Mouse (Mus musculus): ENCODE results near the gene Usp34. TPM values are rescaled to one million over a fixed set of nuclear protein-coding genes. Genes with fewer than 3 reads are reported as not detected.

The Usp34 gene
- 19.7 and 21.8 TPM in 2 replicates for polyA plus RNA-seq (2014; fragmentation: Nextera tagmentation; extraction: Ambion mirVana)

DNA sequence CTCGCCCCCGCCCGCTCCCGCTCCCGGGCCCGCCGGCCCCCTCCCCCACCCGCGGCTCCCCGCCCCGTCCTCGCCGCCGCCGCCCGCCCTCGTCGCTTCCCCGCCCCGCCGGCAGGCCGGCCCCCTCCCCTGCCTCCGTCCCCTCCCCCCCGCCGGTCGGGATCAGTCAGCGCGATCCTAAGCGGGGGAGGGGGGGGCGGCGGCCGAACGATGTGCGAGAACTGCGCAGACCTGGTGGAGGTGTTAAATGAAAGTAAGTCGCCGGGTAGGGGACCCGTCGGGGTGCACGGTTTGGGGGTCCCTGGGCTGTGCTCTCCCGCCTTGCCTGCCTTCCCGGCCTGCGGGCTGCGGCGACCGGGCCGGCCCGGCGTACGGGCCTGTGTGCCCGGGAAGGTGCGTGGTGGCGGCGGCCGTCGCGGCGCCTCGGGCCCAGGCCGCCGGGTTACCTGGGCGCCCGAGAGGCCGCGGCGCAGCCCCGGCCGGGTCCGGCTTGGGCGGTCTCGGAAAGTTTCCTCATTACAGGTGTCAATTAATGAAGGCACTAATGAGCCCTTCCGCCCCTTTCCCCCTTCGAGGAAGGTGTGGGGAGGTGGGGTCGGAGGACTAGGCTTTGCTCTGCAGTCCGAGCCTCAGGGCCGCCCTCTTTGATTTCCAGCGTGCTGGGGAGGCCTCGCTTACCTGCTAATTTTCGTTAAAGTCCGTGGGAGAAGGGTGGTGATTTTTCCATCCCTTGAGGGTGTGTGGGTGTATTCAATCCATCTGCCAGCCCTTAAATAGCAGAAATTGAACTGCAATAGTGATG is at the start of gene Usp34:
Gene Usp34, plus strand, starts transcription at position 132 of the 802 bp plus-strand sequence.
- under 1% methylated on average over 60 of the region's 80 CpGs for WGBS
- Histone ChIP-seq H3K27me3 (replicated peaks; ENCODE audit: control insufficient read depth, insufficient read depth, low read length) (no peaks in the 10 kb centered on the region), H3K4me1 (replicated peaks; ENCODE audit: control insufficient read depth, insufficient read depth, low read length) (peaks cover 12% of the 10 kb centered on the region), H3K36me3 (ENCODE audit: control insufficient read depth, insufficient read depth, low read length) (no peaks in the 10 kb centered on the region; the same call in 1 of the 2 replicates), H3K9me3 (ENCODE audit: control insufficient read depth, low read length) (no peaks in the 10 kb centered on the region), H3K4me3 (ENCODE audit: low read depth, low read length) (peak within 1 kb of the TSS; percentile 95), H3K4me2 (peak within 1 kb of the TSS; percentile 77), H3K27ac (ENCODE audit: low read depth, low read length) (peak within 1 kb of the TSS; percentile 98), H3K9ac (ENCODE audit: low read depth, low read length) (peak within 1 kb of the TSS; percentile 99)
- DNase-seq (ENCODE audit: low spot score) (peak; percentile 80), ATAC-seq (replicated peaks; ENCODE audit: low FRiP score) (peak; percentile 63)

GRCm38 (mm10) chr11:23259073-23259472 is 47.6 kb upstream of the Usp34 start:
- ATAC-seq (replicated peaks; ENCODE audit: low FRiP score) (no peak), DNase-seq (ENCODE audit: low spot score) (no peak)
- peak overlapping the region; percentile 99 for H3K4me2 ChIP-seq
- peaks cover 30% of the 10 kb centered on the region for H3K4me1 ChIP-seq (replicated peaks; ENCODE audit: control insufficient read depth, insufficient read depth, low read length)
- no peak overlapping the region for H3K9ac ChIP-seq (ENCODE audit: low read depth, low read length)
- WGBS, result 87% methylated on average over 4 of the region's 4 CpGs
- no peaks in the 10 kb centered on the region for H3K9me3 ChIP-seq (ENCODE audit: control insufficient read depth, low read length)
- peaks cover 13% of the 10 kb centered on the region for H3K36me3 ChIP-seq (ENCODE audit: control insufficient read depth, insufficient read depth, low read length)
- H3K27ac ChIP-seq (ENCODE audit: low read depth, low read length), result no peak overlapping the region
- no peaks in the 10 kb centered on the region for H3K27me3 ChIP-seq (replicated peaks; ENCODE audit: control insufficient read depth, insufficient read depth, low read length)
- peak overlapping the region; percentile 18; the same call in 1 of the 2 replicates for H3K4me3 ChIP-seq (ENCODE audit: low read depth, low read length)

DNA sequence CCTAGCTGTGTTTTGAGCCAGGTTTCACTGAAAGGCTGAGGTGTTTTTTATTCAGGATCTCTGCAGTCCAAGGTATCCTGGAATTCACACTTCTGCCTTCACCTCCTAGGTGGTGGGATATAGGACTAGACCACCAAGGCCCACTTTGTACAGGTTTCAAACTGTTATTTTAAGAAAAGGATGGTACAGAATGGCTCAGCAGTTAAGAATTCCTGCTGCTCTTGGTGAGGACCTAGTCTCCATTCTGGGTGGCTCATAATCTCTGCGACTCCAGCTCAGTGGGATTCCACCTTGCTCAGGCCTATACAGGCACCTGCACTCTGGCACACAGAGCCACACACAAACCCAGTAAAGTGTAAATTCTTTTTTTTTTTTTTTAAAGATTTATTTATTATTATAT is 47.2 kb upstream of the Usp34 start:
- Histone ChIP-seq H3K9ac (ENCODE audit: low read depth, low read length) (no peak overlapping the region), H3K4me1 (replicated peaks; ENCODE audit: control insufficient read depth, insufficient read depth, low read length) (peaks cover 30% of the 10 kb centered on the region), H3K36me3 (ENCODE audit: control insufficient read depth, insufficient read depth, low read length) (peaks cover 13% of the 10 kb centered on the region), H3K27ac (ENCODE audit: low read depth, low read length) (no peak overlapping the region), H3K27me3 (replicated peaks; ENCODE audit: control insufficient read depth, insufficient read depth, low read length) (no peaks in the 10 kb centered on the region), H3K4me3 (ENCODE audit: low read depth, low read length) (peak overlapping the region; percentile 18; the same call in 1 of the 2 replicates), H3K4me2 (peak overlapping the region; percentile 99), H3K9me3 (ENCODE audit: control insufficient read depth, low read length) (no peaks in the 10 kb centered on the region)
- DNase-seq (ENCODE audit: low spot score) (no peak), ATAC-seq (replicated peaks; ENCODE audit: low FRiP score) (no peak)
- WGBS, result 71% methylated on average over 1 of the region's 1 CpGs

DNA sequence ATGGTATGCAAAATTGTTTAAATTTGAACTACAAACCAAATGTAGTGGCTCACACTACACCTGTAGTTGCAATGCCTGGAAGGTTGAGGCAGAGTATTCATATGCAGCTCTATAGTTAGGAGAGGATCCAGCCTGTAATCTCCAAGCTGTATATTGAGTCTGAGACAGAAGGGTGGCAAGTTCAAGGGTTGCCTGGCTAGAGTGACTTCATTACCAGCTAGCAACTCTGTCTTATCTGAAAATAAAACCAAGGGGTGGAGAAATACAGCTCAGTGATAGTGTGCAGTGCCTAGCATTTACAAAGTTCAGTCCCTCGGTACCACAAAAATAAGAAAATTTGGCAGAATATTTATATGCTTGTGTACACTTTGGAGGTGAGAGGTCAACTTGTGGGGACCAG is 46.5 kb upstream of the Usp34 start:
- Histone ChIP-seq H3K9me3 (ENCODE audit: control insufficient read depth, low read length) (no peaks in the 10 kb centered on the region), H3K4me3 (ENCODE audit: low read depth, low read length) (no peak overlapping the region), H3K36me3 (ENCODE audit: control insufficient read depth, insufficient read depth, low read length) (peaks cover 18% of the 10 kb centered on the region), H3K27ac (ENCODE audit: low read depth, low read length) (no peak overlapping the region), H3K9ac (ENCODE audit: low read depth, low read length) (no peak overlapping the region), H3K27me3 (replicated peaks; ENCODE audit: control insufficient read depth, insufficient read depth, low read length) (no peaks in the 10 kb centered on the region), H3K4me1 (replicated peaks; ENCODE audit: control insufficient read depth, insufficient read depth, low read length) (peaks cover 27% of the 10 kb centered on the region), H3K4me2 (peak overlapping the region; percentile 42)
- DNase-seq (ENCODE audit: low spot score), result no peak
- ATAC-seq (replicated peaks; ENCODE audit: low FRiP score), result no peak
- 61% methylated on average over 1 of the region's 1 CpGs for WGBS

GRCm38 (mm10) chr11:23261490-23261889 is 45.2 kb upstream of the Usp34 start:
- peaks cover 19% of the 10 kb centered on the region for H3K36me3 ChIP-seq (ENCODE audit: control insufficient read depth, insufficient read depth, low read length)
- ATAC-seq (replicated peaks; ENCODE audit: low FRiP score), result no peak
- H3K4me1 ChIP-seq (replicated peaks; ENCODE audit: control insufficient read depth, insufficient read depth, low read length), result peaks cover 27% of the 10 kb centered on the region
- WGBS, result 61% methylated on average over 3 of the region's 3 CpGs
- no peak overlapping the region for H3K9ac ChIP-seq (ENCODE audit: low read depth, low read length)
- H3K27ac ChIP-seq (ENCODE audit: low read depth, low read length), result no peak overlapping the region
- H3K27me3 ChIP-seq (replicated peaks; ENCODE audit: control insufficient read depth, insufficient read depth, low read length), result no peaks in the 10 kb centered on the region
- H3K4me3 ChIP-seq (ENCODE audit: low read depth, low read length), result no peak overlapping the region
- H3K4me2 ChIP-seq, result no peak overlapping the region
- no peak for DNase-seq (ENCODE audit: low spot score)
- H3K9me3 ChIP-seq (ENCODE audit: control insufficient read depth, low read length), result no peaks in the 10 kb centered on the region

GRCm38 (mm10) chr11:23264949-23265348 is 41.7 kb upstream of the Usp34 start:
- Histone ChIP-seq H3K27me3 (replicated peaks; ENCODE audit: control insufficient read depth, insufficient read depth, low read length) (no peaks in the 10 kb centered on the region), H3K9ac (ENCODE audit: low read depth, low read length) (no peak overlapping the region), H3K27ac (ENCODE audit: low read depth, low read length) (no peak overlapping the region), H3K4me3 (ENCODE audit: low read depth, low read length) (no peak overlapping the region), H3K4me2 (no peak overlapping the region), H3K36me3 (ENCODE audit: control insufficient read depth, insufficient read depth, low read length) (peaks cover 29% of the 10 kb centered on the region), H3K4me1 (replicated peaks; ENCODE audit: control insufficient read depth, insufficient read depth, low read length) (peaks cover 10% of the 10 kb centered on the region), H3K9me3 (ENCODE audit: control insufficient read depth, low read length) (no peaks in the 10 kb centered on the region)
- DNase-seq (ENCODE audit: low spot score), result no peak
- no peak for ATAC-seq (replicated peaks; ENCODE audit: low FRiP score)

DNA sequence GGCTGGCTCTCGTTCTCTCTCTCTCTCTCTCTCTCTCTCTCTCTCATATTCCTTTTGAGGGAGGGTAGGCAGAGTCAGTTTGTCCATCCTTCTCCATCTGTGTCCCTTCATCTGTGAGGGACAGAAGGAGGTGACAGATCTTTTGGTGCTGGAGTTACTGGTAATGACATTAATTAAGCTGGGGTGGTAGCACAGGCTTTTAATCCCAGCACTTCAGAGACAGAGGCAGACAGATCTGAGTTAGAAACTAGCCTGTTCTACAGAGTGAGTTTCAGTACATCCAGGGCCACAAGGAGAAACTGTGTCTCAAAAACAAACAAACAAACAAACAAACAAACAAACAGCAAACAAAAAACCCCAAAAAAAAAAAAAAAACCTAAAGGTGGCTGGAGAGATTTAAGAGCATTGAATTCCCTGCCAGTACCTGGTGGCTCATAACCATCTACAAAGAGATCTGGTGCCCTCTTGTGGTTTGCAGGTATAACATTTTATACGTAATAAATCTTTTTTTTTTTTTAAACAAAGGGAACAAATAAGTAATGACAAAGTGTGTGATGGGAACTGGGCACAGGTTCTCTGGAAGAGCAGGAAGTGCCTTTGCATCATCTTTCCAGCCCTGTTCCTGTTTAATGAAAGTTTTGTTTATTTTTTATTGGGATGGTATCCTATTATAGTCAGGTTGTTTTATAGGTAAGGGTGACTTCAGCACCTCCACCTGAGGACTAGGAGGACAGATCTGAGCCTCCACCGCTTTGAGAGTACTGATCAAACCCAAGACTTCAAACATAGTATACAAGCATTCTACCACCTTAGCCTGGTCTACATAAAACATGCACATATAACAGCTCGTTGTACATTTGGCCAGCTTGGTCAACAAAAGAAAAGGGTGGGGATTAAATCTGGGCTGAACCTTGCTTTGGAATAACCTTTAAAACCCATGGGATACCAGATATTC is 34.6 kb upstream of the Usp34 start:
- Histone ChIP-seq H3K4me3 (ENCODE audit: low read depth, low read length) (no peak overlapping the region), H3K36me3 (ENCODE audit: control insufficient read depth, insufficient read depth, low read length) (peaks cover 52% of the 10 kb centered on the region), H3K27me3 (replicated peaks; ENCODE audit: control insufficient read depth, insufficient read depth, low read length) (no peaks in the 10 kb centered on the region), H3K4me2 (no peak overlapping the region), H3K27ac (ENCODE audit: low read depth, low read length) (no peak overlapping the region), H3K4me1 (replicated peaks; ENCODE audit: control insufficient read depth, insufficient read depth, low read length) (no peaks in the 10 kb centered on the region), H3K9me3 (ENCODE audit: control insufficient read depth, low read length) (no peaks in the 10 kb centered on the region), H3K9ac (ENCODE audit: low read depth, low read length) (no peak overlapping the region)
- no peak for ATAC-seq (replicated peaks; ENCODE audit: low FRiP score)
- WGBS, result 84% methylated on average over 4 of the region's 4 CpGs
- no peak for DNase-seq (ENCODE audit: low spot score)

DNA sequence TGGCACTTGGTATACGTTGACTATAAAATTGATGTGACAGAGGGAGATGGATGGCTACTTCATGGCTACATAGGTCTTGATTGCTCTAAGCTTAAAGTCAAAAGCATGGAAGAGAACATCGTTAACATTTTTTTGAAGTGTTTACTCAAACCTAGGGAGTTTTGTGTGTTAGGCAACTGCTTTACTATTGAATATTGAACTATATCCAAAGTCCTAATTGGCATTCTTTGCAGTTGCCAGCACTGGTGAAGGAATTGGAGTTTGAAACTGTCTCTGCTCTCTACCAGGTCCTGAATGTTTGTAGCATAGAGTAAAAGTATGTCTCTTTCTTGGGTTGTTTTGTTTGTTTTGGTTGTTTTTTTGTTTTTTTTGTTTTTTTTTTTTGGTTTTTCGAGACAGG is 30.9 kb upstream of the Usp34 start:
- Histone ChIP-seq H3K27me3 (replicated peaks; ENCODE audit: control insufficient read depth, insufficient read depth, low read length) (no peaks in the 10 kb centered on the region), H3K9me3 (ENCODE audit: control insufficient read depth, low read length) (no peaks in the 10 kb centered on the region), H3K27ac (ENCODE audit: low read depth, low read length) (no peak overlapping the region), H3K36me3 (ENCODE audit: control insufficient read depth, insufficient read depth, low read length) (peaks cover 53% of the 10 kb centered on the region), H3K9ac (ENCODE audit: low read depth, low read length) (no peak overlapping the region), H3K4me3 (ENCODE audit: low read depth, low read length) (no peak overlapping the region), H3K4me2 (no peak overlapping the region), H3K4me1 (replicated peaks; ENCODE audit: control insufficient read depth, insufficient read depth, low read length) (no peaks in the 10 kb centered on the region)
- ATAC-seq (replicated peaks; ENCODE audit: low FRiP score), result no peak
- WGBS, result 91% methylated on average over 3 of the region's 3 CpGs
- DNase-seq (ENCODE audit: low spot score), result no peak

All from liver, embryonic 11.5 days (tissue).